In genomic region chr4:150690759-150691158, GRCm38 (mm10) we compare ENCODE assay signal across 8 mouse cellular contexts. TPM values are rescaled to one million over a fixed set of nuclear protein-coding genes. Genes with fewer than 3 reads are reported as not detected.
DNase-seq lines count a peak whose midpoint lies in the region; ATAC-seq and TF ChIP-seq lines count a peak whose summit lies in the region.

No protein-coding gene starts in this region.

- no peak overlapping the region for H3K4me2 ChIP-seq in liver, postnatal 0 days (ENCODE audit: low read depth, low read length)
- no peak overlapping the region for H3K4me2 ChIP-seq in liver, embryonic 12.5 days
- H3K4me2 ChIP-seq in stomach, postnatal 0 days (replicated peaks; ENCODE audit: low read depth), result no peak overlapping the region
- no peak overlapping the region for H3K4me2 ChIP-seq in forebrain, embryonic 15.5 days (replicated peaks)

- peaks cover 8% of the 10 kb centered on the region for H3K4me1 ChIP-seq in liver, postnatal 0 days (ENCODE audit: insufficient read depth)
- peaks cover 72% of the 10 kb centered on the region for H3K4me1 ChIP-seq in liver, embryonic 12.5 days
- no peaks in the 10 kb centered on the region for H3K4me1 ChIP-seq in stomach, postnatal 0 days (replicated peaks; ENCODE audit: control insufficient read depth, insufficient read depth)
- no peaks in the 10 kb centered on the region for H3K4me1 ChIP-seq in forebrain, embryonic 15.5 days

- H3K36me3 ChIP-seq in liver, postnatal 0 days (replicated peaks; ENCODE audit: insufficient read depth, low read length), result no peaks in the 10 kb centered on the region
- H3K36me3 ChIP-seq in liver, embryonic 12.5 days, result no peaks in the 10 kb centered on the region
- no peaks in the 10 kb centered on the region for H3K36me3 ChIP-seq in stomach, postnatal 0 days (ENCODE audit: control insufficient read depth, insufficient read depth, low read length)
- no peaks in the 10 kb centered on the region for H3K36me3 ChIP-seq in forebrain, embryonic 15.5 days

- WGBS in liver, postnatal 0 days (ENCODE audit: insufficient replicate concordance), result 73% methylated on average over 3 of the region's 3 CpGs
- 69% methylated on average over 3 of the region's 3 CpGs for WGBS in liver, embryonic 12.5 days (ENCODE audit: insufficient replicate concordance)
- 75% methylated on average over 3 of the region's 3 CpGs for WGBS in stomach, postnatal 0 days
- 71% methylated on average over 3 of the region's 3 CpGs for WGBS in forebrain, embryonic 15.5 days

- H3K27me3 ChIP-seq in liver, postnatal 0 days (ENCODE audit: insufficient read depth, low read length), result no peaks in the 10 kb centered on the region
- no peaks in the 10 kb centered on the region for H3K27me3 ChIP-seq in liver, embryonic 12.5 days (replicated peaks)
- no peaks in the 10 kb centered on the region for H3K27me3 ChIP-seq in stomach, postnatal 0 days (ENCODE audit: control insufficient read depth, insufficient read depth, low read length)
- H3K27me3 ChIP-seq in forebrain, embryonic 15.5 days, result no peaks in the 10 kb centered on the region

- H3K4me3 ChIP-seq in liver, postnatal 0 days (ENCODE audit: low read depth, low read length), result no peak overlapping the region
- no peak overlapping the region for H3K4me3 ChIP-seq in liver, embryonic 12.5 days
- no peak overlapping the region for H3K4me3 ChIP-seq in stomach, postnatal 0 days (ENCODE audit: low read depth, low read length)
- H3K4me3 ChIP-seq in forebrain, embryonic 15.5 days, result no peak overlapping the region

- ATAC-seq in liver, postnatal 0 days, result no peak
- no peak for ATAC-seq in liver, embryonic 12.5 days
- ATAC-seq in stomach, postnatal 0 days (ENCODE audit: low FRiP score, low TSS enrichment), result peak; percentile 41; the same call in 1 of the 2 replicates
- no peak for ATAC-seq in forebrain, embryonic 15.5 days (replicated peaks)

- DNase-seq in liver, postnatal 0 days, result no peak
- DNase-seq in brain, adult 2 months (ENCODE audit: low read depth, low spot score), result peak; percentile 37
- DNase-seq in kidney, adult 9 months, result peak; percentile 64
- DNase-seq in stomach, postnatal 0 days (ENCODE audit: low spot score), result peak; percentile 32
- DNase-seq in layer of hippocampus, adult 18-20 months (ENCODE audit: low spot score in 2 of 2), result no peak
- DNase-seq in spleen, postnatal 10 days (ENCODE audit: low spot score in 2 of 2), result no peak

- no peaks in the 10 kb centered on the region for H3K9me3 ChIP-seq in liver, postnatal 0 days (ENCODE audit: low read length)
- no peaks in the 10 kb centered on the region for H3K9me3 ChIP-seq in liver, embryonic 12.5 days (replicated peaks)
- H3K9me3 ChIP-seq in stomach, postnatal 0 days (ENCODE audit: control insufficient read depth, low read length), result no peaks in the 10 kb centered on the region
- H3K9me3 ChIP-seq in forebrain, embryonic 15.5 days, result no peaks in the 10 kb centered on the region

- no peak overlapping the region for H3K9ac ChIP-seq in liver, postnatal 0 days (replicated peaks)
- no peak overlapping the region for H3K9ac ChIP-seq in liver, embryonic 12.5 days
- H3K9ac ChIP-seq in stomach, postnatal 0 days (ENCODE audit: low read length), result no peak overlapping the region
- H3K9ac ChIP-seq in forebrain, embryonic 15.5 days (replicated peaks), result no peak overlapping the region

- peak; percentile 52 for TF ChIP-seq CTCF in liver, postnatal 0 days (IDR thresholded peaks at IDR 0.05; ENCODE audit: low read depth)
- TF ChIP-seq CTCF in stomach, postnatal 0 days (IDR thresholded peaks at IDR 0.05; ENCODE audit: low read depth), result peak; percentile 70

- H3K27ac ChIP-seq in liver, postnatal 0 days (ENCODE audit: low read depth), result no peak overlapping the region
- no peak overlapping the region for H3K27ac ChIP-seq in liver, embryonic 12.5 days
- no peak overlapping the region for H3K27ac ChIP-seq in stomach, postnatal 0 days (replicated peaks)
- H3K27ac ChIP-seq in forebrain, embryonic 15.5 days (replicated peaks), result no peak overlapping the region

- TF ChIP-seq EP300 in liver, postnatal 0 days (IDR thresholded peaks at IDR 0.05; ENCODE audit: low read depth), result no peak
- no peak for TF ChIP-seq EP300 in stomach, postnatal 0 days (optimal IDR thresholded peaks at IDR 0.05)

RNA-seq across cellular contexts. Expression of gene Slc45a1, which starts 38.8 kb away (rescaled TPM):
- not detected in 2 replicates for polyA plus RNA-seq in liver, postnatal 0 days (2015; fragmentation: Nextera tagmentation; extraction: Ambion mirVana)
- 0.05 TPM in 1 of 2 replicates, not detected in the other for polyA plus RNA-seq in liver, embryonic 12.5 days (2016; fragmentation: Nextera tagmentation; extraction: Ambion mirVana)
- 0.63 and 0.64 TPM in 2 replicates for polyA plus RNA-seq in stomach, postnatal 0 days (2015; fragmentation: Nextera tagmentation; extraction: Ambion mirVana)
- 10 to 100 TPM; 37.8 to 39.3 TPM for total RNA-seq in layer of hippocampus, adult 18-20 months (2021)
- polyA plus RNA-seq in forebrain, embryonic 15.5 days (2015; fragmentation: Nextera tagmentation; extraction: Ambion mirVana), result 16.7 and 19.0 TPM in 2 replicates

Comparison
In these comparisons a context has a peak if more than half of its experiments do, and no peak if none do; other contexts are left out.
1. DNase-seq: peak in brain, adult 2 months (single experiment), kidney, adult 9 months (single experiment) and stomach, postnatal 0 days (single experiment); none in liver, postnatal 0 days (single experiment), layer of hippocampus, adult 18-20 months (0 of 2) and spleen, postnatal 10 days (0 of 2).
2. RNA of gene Slc45a1, which starts 38.8 kb away (polyA plus RNA-seq): 16.7 to 19.0 TPM in forebrain, embryonic 15.5 days; 0.63 to 0.64 TPM in stomach, postnatal 0 days, not detected in liver, postnatal 0 days and 0.05 TPM in liver, embryonic 12.5 days; every median in the first group is over 10 times any median in the second.